Mouse (Mus musculus) bone marrow macrophage, adult 2 months (primary cell): Measurements from ENCODE around the gene Cenpa.

Source experiments
- CTCF ChIP-seq: IDR thresholded peaks from 2 replicates; pipeline ENCODE4 v1.5.1; 2012; ENCODE audit warnings: low read depth, mild to moderate bottlenecking, low read length, moderate library complexity
- POLR2A ChIP-seq: IDR thresholded peaks from 2 replicates; pipeline ENCODE4 v1.6.1; 2012; ENCODE audit warnings: mild to moderate bottlenecking, low read depth, low read length, borderline replicate concordance

- TF ChIP-seq CTCF (no peak), POLR2A (no peak)
These were observed 609 bp upstream of the Cenpa start for GRCm38 (mm10) chr5:30665968-30666367.
